Mouse (Mus musculus) heart, postnatal 14 days (tissue): ENCODE measurements around the gene Nhlrc4. TPM values are rescaled to one million over a fixed set of nuclear protein-coding genes. Genes with fewer than 3 reads are reported as not detected.

ENCODE experiments used
- DNase-seq, 2 experiments: peaks; one replicate each; pipeline ENCODE4 v3.0.0; 2021 to 2022
- intact Hi-C: fragments of 180-260 bp; cut with DNase I; formaldehyde crosslinking; loops from one replicate; pipeline ENCODE4 v1.15.1; 2025
- total RNA-seq, 2 experiments: library from RNA; stranded (reverse); gene quantifications; 2 replicates each; pipeline ENCODE4 v1.2.3; 2021

Nhlrc4 gene
- total RNA-seq, 2 experiments from 2014 or later, result 0.17 TPM; not detected in 1

DNA sequence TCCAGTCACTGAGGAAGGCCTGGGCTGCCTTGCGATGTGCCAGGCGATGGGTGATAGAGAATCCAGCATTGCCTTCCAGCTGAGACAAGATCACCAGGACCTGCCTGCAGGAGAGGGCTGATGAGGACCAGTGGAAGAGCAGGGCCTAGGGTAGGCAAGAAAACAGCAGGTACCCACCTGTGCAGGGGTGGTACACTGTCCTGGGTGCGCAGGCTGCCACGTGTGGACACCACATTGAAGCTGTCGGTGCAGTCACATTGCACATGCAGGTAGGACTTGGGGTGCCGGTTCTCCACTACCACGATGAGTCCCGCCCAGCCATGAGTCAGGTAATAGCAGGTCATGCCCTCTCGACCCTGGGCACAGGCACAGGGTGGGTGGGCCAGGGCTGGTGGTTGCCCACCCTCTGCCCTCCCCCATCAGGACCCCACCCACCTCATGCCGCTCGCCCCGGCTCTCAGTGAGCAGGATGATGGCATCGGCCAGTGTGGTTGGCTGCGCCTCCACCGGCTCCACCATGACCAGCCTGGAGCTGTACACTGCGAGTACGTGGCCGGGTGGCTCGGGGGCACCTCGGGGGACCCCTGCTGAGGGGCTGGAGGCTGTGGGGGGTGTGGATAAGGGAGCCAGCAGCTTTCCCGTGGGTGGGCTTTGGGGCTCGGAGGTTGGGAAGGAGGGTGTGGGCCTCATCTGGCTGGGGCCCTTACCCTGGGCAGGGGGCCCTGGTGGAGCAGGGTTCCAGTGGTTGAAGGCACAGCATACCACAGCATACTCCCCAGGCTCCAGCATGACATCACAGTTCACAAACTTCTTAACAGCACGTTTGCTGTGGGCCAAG, 15.1 kb upstream of the Nhlrc4 start:
- no peak for DNase-seq
- intact Hi-C loops, result no loop called here

DNA sequence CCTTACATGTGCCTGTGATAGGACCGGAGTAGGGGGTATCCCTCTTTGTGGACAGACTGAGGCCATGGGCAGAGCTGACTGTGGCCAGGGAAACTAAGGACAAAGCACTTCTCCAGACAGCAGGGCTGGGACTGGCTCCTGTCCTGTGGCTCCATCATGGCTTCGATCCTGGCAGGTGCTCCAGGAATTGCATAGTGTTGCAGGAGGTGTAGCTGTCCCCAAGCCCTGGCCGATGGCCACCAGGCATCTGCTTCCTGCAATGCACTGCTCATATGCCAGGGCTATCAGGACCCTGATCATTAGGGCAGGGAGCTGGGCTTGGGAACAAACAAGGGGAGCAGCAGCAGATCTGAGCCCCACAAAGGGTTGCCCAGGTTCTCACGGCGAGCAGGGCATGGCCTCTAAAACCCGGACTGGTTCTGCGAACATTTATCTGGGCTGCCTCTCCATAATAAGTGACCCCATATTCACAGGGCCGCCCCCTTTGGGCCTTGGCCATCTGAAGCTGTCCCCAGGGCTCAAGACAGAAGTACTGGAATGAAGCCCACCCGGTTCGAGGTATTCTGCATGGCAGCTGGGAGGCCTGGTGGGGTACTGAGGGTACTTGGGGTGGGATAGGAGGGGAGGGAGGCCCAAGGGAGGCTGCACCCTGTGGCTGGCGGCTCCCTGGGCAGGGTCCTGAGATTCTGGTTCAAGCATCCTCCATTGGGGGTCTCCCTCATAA, 14.2 kb upstream of the Nhlrc4 start:
- intact Hi-C loops, result no loop called here
- DNase-seq, result no peak

DNA sequence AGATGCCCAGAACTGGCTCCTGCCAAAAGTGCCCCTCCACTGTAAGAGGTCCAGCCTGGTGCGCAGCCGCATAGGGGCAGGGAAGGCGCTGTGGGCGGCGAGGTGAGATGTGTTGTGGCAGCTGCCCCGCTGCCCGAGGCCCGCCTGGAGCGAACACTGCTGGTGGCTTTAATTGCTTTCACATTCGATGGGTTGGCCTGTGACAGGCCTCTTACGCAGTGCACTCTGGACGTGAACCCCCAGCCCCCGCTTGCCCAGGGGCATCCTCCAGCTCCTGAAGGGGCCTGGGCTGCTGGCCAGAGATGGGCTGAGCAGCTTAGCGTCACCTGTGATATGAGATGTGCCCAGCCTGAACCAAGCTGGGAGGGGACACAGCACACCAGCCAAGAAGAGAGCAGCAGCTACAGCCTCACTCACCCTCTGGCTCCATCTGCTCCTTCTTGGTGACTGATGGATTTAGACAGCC, 12.9 kb upstream of the Nhlrc4 start:
- no peak for DNase-seq
- intact Hi-C loops, result no loop called here

DNA sequence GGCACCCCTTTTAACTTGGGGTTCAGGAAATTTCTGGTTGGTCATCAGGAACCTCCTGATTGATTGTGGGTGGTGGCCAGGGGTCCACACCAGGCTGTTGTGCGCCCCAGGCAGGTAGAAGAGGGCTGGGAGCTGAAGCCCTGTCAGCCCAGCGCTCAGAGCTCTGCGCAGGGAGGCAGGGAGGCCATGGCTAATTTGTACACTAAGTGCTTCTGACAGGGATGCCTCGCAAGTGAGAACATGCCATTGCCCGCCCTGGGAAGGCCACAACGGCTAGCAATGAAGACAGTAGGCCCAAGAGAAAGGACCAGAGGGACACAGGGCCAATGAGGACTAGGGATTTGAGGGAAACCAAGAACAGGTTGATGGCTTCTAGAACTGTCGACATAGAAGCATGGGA, 11.9 kb upstream of the Nhlrc4 start:
- DNase-seq, result no peak
- intact Hi-C loops, result no loop called here

DNA sequence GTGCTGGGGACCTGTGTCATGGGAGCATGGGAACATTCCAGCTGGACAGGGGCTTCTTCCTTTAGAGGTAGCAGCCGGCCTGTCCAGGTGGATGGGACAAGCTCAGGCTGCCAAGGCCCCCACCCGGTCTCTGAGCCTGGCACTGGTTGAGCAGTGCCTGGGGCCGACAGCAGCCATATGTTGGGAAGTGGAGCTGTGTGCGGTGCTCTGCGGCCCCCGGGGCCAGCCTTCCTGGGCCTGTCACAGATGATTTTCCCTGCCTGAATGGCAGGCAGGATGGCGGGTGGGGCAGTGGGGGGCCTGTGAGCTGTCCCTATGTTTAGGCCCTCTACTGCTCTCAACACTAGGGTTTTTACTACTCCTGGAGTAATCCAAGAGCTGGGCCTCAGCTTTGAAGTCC, 11.4 kb upstream of the Nhlrc4 start:
- intact Hi-C loops, result no loop called here

DNA sequence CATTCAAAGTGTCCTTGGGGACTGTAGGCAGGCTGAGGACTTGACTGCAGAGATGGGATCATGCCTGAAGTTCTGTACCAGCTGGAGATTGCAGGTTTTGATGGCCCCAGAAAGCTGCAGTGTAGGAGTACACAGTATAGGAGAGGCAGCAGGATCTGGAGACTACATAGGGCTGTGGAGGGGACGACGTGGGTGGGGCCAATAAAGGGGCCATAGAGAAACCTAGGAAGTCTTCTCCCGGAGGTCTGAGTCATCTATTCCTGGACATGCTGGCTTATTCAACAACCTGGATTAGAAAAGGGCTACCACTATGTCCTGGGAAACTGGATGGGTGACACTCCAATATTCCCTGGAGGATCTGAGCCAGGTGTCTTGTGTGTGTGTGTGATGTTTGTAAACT, 11.0 kb upstream of the Nhlrc4 start:
- intact Hi-C loops, result no loop called here
- DNase-seq, result no peak

More for the DNA sequence above, 11.4 kb upstream of the Nhlrc4 start:
- no peak for DNase-seq

DNA sequence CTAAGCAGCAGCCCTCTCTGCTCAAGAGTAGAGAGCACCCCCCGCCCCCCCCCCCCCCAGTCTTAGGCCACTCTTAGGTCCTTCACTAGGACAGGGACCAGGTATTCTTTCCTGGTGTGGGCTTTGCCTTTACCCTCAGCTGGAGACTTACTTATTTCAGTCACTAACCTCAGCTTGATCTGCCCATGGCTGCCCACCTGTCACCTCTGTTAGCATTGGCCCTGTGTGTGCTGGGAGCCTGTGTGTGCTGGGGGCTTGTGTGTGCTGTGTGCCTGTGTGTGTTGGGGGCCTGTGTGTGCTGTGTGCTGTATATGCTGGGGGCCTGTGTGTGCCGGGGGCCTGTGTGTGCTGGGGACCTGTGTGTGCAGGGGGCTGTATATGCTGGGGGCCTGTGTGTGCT, 9.9 kb upstream of the Nhlrc4 start:
- intact Hi-C loops, result no loop called here

DNA sequence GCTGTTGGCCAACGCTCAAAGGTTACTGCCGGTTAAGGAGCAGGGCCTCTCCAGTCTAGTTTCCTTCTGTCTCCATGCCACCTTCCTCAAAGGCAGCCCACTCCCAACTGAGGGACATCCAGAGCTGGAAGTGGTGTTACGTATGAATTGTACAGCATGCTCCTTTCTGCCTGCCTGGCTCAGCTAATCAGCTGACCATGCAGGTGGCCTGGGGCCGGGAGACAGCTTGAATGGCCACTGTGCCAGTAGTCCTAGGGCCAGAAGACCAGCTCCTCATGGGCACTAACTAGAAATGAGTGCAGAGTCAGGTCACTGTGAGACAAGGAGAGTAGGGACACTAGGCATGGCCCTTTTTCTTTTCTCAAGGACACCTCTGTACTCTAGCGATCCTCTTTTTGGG, 8.4 kb upstream of the Nhlrc4 start:
- intact Hi-C loops, result no loop called here
- DNase-seq, result no peak

More for the DNA sequence above, 9.9 kb upstream of the Nhlrc4 start:
- DNase-seq, result no peak

DNA sequence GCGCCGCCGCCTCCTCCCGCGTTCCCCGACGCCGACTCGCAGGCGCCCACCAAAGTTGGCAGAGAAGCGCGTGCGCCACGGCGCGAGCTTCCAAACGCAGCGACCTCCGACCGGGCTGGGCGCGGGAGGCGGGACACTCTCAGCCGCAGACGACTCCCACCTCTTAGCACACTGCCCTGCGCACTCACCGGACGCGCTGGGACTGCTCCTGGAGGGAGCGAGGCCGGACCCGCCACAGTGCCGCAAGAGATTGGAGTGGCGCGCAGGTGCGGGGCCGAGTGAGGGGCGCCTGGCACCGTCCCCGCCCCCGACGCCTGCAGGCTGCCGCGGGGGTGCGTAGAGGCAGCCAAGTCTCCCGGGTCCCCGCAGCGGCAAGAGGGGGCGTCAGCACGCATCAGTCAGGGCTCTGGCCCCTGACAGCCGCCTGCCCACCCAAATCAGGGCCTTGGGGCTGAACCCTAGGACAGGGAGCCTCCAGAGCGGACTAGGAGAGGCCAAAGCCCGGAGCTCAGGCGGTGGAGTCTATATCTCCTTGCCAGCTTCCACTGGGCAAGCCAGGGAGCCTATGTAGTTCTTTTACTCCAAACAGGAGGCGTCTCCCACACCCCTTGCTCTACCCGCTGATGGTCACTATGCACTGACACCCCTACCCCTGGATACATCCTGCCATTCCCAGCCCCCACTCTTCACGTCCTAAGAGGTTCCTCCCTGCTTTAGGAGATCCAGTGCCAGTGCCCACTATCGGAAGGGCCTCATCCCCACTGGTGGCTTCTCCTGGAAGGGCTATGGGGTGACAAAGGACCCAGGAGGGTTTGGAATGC, 7.3 kb upstream of the Nhlrc4 start, which contains the start of gene A930017K11Rik:
TSS of gene A930017K11Rik (minus strand) at position 763 of the 821 bp plus-strand sequence.
- peak; percentile 13 to 17 for DNase-seq
- intact Hi-C loops, result no loop called here

DNA sequence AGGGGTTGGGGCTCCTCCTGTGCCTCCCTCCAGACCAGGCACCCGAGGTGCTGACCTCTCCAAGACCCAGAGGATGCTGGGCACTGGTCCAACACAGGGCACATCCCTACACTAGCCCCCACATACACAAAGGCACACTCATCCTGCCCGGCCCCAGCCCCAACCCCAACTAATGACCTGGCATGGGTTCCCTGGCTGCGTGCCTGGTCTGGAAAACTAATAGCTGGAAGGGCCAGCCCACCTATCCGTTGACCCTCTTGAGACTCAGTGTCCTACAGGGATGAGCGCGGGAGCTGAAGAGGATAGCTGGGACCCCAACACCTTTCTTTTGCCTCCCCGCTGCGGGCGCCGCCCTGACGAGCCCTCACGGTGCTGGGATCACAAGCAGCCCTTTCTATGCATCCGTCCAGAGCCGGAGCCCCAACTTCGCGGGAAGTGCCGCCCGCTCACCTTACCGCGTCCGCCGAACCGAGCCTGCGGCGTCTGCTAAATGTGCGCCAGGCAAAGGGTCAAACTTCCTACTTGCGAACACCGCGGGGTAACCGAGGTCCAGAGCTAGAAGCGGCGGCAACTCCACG, 6.6 kb upstream of the Nhlrc4 start:
- intact Hi-C loops, result no loop called here
- no peak for DNase-seq

DNA sequence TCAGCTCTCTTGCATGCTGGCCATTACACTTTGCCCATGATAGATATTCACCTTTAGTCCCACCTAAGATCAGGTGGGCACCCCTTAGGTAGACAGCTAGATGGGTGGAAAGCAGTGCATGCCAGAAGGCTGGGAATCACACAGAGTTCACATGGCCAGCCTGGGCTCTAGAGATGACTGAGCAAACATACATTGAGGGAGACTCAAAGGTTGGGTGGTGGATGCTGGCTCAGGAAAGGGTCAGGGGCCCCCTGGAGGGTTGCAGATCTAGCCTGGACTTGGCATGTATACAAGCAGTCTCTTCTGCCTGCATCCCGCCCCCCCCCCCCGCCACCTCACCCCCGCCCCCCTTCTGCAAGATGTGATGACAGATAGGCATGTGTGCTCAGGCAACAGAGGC, 5.9 kb upstream of the Nhlrc4 start:
- intact Hi-C loops, result no loop called here
- no peak for DNase-seq

DNA sequence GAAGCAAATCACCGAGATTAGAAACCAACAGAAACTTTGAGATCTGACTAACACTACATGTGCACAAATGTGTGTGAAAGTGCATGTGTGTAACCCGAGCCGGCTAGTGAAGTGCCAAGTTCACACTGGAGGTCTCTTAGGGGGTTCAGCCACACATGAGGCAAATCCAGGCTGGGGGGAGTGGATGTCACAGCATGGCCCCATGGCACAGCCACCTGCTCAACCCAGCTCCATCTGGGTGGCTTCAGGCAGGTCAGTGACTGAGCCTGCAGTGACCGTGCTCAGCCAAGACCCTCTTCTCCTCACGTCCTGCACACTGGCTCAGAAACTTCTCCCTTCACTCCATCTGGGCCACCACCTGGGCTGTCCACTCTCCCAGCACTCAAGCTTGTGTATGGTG, 5.2 kb upstream of the Nhlrc4 start:
- no peak for DNase-seq
- intact Hi-C loops, result no loop called here

DNA sequence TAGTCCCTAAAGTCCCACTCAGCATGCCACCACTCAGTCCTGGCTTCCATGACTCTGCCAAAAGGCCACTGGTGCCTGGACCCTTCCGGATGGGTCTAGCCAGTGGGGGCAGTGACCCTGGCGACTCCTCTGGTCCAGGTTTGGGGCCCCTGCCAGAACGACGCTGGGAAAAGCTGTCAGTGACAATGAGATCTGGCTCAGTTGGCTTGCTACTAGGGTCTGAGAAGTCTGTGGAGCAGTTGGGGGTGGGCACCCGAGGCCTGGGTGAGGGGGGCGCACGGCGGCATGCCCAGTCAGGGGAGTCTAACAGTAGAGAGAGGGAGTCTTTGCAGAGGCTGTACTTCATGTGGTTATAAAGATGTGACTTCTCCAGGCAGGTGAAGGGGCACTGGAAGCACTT, 3.3 kb upstream of the Nhlrc4 start:
- DNase-seq, result no peak
- intact Hi-C loops, result no loop called here

DNA sequence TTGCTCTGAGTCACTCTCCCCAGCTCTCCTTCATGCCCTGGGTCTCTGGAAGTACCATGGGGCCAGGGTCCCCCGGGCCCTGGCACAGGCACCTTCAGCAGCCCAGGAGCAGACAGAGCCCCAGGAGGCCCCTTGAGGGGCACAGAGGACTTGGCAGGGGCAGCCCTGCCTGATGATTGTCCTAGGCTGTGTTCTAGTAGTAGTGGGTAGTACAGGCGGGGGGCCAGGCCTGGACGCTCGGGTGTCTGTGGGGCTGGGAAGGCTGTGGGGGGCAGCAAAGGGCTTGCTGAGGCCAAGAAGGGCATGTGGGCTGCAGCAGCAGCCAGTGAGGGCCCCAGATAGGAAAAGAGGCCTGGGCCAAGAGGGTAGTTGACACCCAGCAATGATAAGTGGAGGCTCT, 2.8 kb upstream of the Nhlrc4 start:
- intact Hi-C loops, result no loop called here
- DNase-seq, result no peak

DNA sequence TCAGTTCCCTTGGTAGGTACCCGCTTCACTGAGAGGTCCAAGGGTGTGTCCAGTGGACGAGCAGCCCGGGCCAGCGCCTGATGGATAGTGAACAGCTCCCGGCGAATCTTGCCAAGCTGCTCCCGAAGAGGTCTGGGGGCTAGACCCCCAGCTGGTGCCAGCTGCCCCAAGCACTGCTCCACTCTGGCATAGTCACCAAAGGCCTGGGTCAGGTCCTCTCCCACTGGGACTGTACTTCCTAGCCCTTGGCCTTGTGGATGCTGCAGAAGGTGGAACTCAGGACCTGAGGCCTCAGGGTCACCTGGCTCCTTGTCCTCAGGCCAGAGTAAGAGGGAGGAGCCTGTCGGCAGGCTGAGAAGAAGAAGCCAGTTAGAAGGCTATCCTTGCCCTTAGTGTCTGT, 2.1 kb upstream of the Nhlrc4 start:
- intact Hi-C loops, result no loop called here
- no peak for DNase-seq

DNA sequence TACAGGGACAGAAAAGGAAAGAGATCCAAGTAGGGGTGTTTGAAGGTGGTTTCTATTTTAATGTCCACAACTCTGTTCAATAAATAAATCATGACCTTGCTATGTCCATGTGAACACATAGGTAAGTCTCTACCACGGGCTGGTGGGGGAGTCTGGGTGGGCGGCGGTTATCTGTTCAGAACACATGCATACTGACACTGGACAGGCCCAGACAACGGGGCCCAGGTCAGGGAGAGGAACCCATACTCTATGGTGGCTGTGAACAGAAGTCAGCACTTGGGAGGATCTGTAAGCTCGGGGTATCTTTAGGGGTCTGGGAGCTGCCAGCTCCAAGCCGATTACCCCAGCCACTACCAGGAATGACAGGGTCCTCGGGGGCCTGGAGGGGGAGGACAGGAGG, 1.6 kb upstream of the Nhlrc4 start:
- DNase-seq, result no peak
- intact Hi-C loops, result no loop called here

DNA sequence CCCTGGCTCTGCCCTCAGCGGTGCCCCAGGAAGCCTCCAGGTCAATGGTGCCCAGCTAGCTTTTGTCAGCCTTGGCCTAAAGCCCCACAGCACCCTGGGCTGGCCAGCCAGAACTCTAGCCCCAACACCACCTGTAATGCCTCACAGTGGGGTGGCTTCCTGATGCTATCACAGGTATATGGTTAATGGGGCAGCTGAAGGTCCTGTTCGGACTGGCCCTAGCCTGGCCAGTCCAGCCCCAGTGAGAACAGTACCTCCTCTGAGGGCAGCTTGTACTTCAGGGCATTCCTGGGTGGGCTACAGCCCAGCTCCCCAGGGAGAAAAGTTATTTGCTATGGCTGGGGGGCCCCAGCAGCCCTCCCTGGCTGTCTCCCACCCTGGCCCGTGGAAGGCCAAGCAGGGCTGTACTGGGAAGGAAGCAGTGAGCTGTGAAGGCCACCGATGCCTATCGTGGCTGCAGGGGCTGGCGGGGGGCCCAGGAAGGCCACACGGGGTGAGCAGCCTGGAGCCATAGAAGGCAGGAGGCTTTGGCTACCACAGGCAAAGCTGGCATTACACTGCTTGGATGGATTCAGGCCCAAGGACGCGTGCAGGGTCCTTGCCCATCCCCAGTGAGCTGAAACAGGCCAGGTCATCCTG, 875 bp upstream of the Nhlrc4 start:
- intact Hi-C loops, result no loop called here
- peak; percentile 33 to 55 for DNase-seq

DNA sequence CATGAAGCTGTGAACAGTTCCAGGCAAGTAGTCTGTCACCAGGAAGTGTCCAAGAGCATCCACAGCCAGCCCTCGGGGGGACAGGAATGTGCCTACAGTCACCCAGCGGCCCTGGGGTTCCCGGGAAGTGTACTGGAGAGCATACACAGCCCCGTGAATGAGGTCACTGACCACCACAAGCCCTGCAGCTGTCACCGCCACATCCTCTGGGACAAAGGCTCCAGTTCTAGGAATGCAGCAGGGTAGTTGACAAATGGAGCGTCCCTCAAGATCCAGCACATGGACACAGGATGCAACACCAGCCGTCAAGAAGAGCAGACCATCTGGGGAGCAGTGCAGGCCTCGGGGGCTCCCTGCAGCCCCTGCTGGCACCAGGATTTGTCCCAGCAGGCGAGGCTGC, 992 bp downstream of the Nhlrc4 start:
- DNase-seq, result no peak
- intact Hi-C loops, result no loop called here

DNA sequence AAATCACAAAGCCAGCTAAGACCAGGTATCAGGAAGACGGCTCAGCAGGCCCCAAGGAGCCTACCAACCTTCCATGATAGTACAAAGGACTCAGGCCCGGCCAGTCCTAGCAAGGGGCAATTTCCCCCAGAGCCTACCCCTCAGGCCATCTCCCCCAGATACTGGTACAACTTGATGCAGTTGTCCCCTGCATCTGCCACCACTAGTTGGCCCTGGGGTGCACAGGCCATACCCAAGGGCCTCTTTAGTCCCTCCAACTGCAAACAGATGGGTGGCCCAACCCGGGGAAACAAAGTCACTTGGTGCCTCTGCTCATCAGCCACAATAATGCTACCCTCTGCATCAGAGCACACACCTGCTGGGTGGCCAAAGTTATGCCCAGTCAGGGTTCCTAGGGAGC, 1.5 kb downstream of the Nhlrc4 start:
- no peak for DNase-seq
- intact Hi-C loops, result no loop called here

DNA sequence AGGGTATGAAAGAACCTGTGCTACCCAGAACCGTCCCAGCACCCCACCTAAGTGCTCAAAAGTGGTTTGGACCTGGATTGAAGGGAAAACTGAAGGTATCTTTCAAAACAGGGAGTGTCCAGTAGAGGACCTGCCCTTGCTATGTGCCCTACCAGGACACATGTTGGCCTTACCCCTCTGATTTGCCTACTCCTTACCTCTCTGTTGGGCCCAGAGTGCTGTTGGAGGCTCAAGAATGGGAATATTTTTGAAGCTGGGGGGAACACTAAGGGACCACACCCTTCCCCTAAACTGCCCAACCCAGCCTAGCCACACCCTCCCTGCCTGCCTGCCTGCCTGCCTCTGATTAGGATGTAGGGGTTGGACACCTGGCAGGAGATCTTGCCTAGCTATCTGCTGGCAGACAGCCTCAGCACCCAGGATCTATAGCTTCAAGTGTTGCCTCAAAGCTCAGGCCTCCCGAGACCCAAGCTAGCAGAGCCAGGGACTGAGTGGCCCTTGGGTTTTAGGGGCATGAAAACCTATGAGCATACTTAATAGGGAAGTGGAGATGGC, 2.1 kb downstream of the Nhlrc4 start:
- no peak for DNase-seq
- intact Hi-C loops, result no loop called here
